Mouse (Mus musculus) ovary, adult 2 months (tissue): ENCODE data around the gene Olfr776. TPM values are rescaled to one million over a fixed set of nuclear protein-coding genes. Genes with fewer than 3 reads are reported as not detected.

Source experiments
- polyA plus RNA-seq: library from polyadenylated mRNA; depleted of rRNA; stranded (reverse); fragments of >200 nt; gene quantifications from 2 replicates; pipeline ENCODE4 v1.2.3, GENCODE M21; 2012; rRNA removed

The Olfr776 gene
- not detected in 2 replicates for polyA plus RNA-seq

DNA sequence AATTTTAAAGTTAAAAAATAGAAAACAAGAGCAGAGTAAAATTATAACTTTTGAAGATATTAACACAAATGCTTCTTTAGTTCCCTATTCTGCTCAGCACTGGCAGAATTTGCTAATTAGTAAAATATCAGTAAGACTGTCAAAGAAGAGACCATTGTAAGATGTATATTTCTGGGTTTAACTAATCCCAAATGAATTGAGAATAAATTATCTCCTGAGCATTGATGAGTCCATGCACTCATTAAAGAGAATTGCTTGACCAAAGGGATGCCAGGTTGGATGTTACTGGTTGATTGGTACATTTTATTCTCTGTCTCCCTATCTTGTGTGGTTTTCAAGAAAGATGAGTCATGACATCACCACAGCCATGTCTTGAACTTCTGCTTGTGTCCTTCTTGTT, at the start of gene Olfr776:
TSS of gene Olfr776 (plus strand) at position 301 of the 400 bp plus-strand sequence.

GRCm38 (mm10) chr10:129235904-129236303, 23.0 kb upstream of the Olfr776 start, which contains the start of gene Olfr774:
Olfr774 (plus strand) TSS chr10:129236204.

DNA sequence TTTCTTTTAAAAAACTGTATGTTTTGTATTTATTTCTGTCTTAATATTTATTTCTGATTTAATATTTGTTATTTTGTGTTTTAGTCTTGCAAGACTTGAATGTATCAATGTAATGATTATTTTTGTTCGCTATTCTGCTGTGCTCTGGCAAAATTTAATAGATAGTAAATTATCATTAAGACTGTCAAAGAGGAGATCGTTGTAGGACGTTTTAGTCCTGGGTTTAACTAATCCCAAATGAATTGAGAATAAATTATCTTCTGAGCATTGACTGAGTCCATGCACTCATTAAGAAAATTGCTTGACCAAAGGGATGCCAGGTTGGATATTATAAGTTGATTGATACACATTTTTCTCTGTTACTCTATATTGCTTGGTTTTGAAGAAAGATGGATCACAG, 10.8 kb upstream of the Olfr776 start, which contains the start of gene Olfr775:
TSS of gene Olfr775 (plus strand) at position 301 of the 400 bp plus-strand sequence.

DNA sequence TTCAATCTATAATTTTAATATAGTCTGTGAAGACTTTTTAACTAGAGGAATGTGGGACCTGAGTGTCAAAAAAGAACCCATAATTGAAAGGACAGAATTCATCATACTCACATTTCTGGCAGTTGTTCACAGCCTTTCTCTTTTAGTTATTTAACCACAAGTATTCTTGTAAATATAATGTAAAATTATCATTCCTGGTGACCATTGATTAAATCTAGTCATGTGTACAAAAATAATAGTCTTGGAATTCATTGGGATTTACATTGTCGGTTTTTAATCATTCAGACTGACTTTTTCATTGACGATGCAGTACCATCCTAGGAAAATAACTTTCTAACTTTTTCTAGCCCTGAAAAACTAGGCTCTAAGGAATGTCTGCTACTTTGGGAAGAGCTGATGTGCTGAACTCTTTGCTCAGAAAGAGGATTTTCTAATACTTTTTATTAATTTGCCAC, 12.2 kb downstream of the Olfr776 start, which contains the start of gene Olfr777:
TSS of gene Olfr777 (minus strand) at position 405 of the 455 bp plus-strand sequence.

Other genes starting within 250 kb of the Olfr776 start
- gene Olfr763, start 248.3 kb upstream of the Olfr776 start, polyA plus RNA-seq, result not detected in 2 replicates
- gene Olfr764-ps1, start 219.2 kb upstream of the Olfr776 start, polyA plus RNA-seq, result not detected in 2 replicates
- not detected in 2 replicates for gene Olfr765, start 209.1 kb upstream of the Olfr776 start, polyA plus RNA-seq
- not detected in 2 replicates for gene Olfr766-ps1, start 190.2 kb upstream of the Olfr776 start, polyA plus RNA-seq
- gene Olfr767, start 176.2 kb upstream of the Olfr776 start, polyA plus RNA-seq, result not detected in 2 replicates
- gene Olfr768, start 159.8 kb upstream of the Olfr776 start, polyA plus RNA-seq, result not detected in 2 replicates
- gene Olfr769, start 141.3 kb upstream of the Olfr776 start, polyA plus RNA-seq, result 0.09 TPM in 1 of 2 replicates, not detected in the other
- gene Olfr770, start 120.1 kb upstream of the Olfr776 start, polyA plus RNA-seq, result not detected in 2 replicates
- gene Olfr771, start 94.4 kb upstream of the Olfr776 start, polyA plus RNA-seq, result not detected in 2 replicates
- not detected in 2 replicates for gene Olfr772, start 81.2 kb upstream of the Olfr776 start, polyA plus RNA-seq
- gene Olfr773, start 71.7 kb upstream of the Olfr776 start, polyA plus RNA-seq, result not detected in 2 replicates
- not detected in 2 replicates for gene Olfr774, start 22.9 kb upstream of the Olfr776 start, polyA plus RNA-seq
- gene Olfr775, start 10.7 kb upstream of the Olfr776 start, polyA plus RNA-seq, result not detected in 2 replicates
- not detected in 2 replicates for gene Olfr777, start 12.4 kb downstream of the Olfr776 start, polyA plus RNA-seq
- gene Olfr780, start 59.0 kb downstream of the Olfr776 start, polyA plus RNA-seq, result not detected in 2 replicates
- not detected in 2 replicates for gene Olfr781, start 69.7 kb downstream of the Olfr776 start, polyA plus RNA-seq
- not detected in 2 replicates for gene Olfr782, start 89.7 kb downstream of the Olfr776 start, polyA plus RNA-seq
- gene Olfr784, start 125.0 kb downstream of the Olfr776 start, polyA plus RNA-seq, result 0.05 TPM in 1 of 2 replicates, not detected in the other
- not detected in 2 replicates for gene Olfr785, start 146.3 kb downstream of the Olfr776 start, polyA plus RNA-seq
- not detected in 2 replicates for gene Olfr786, start 168.2 kb downstream of the Olfr776 start, polyA plus RNA-seq
- gene Olfr787, start 202.7 kb downstream of the Olfr776 start, polyA plus RNA-seq, result not detected in 2 replicates
- gene Olfr788, start 211.9 kb downstream of the Olfr776 start, polyA plus RNA-seq, result not detected in 2 replicates
- gene Olfr789, start 225.6 kb downstream of the Olfr776 start, polyA plus RNA-seq, result not detected in 2 replicates
- not detected in 2 replicates for gene Olfr790, start 239.4 kb downstream of the Olfr776 start, polyA plus RNA-seq